Mouse (Mus musculus) liver, embryonic 14.5 days (tissue): ENCODE results near the gene Zxdc.

Experiments used
- CTCF ChIP-seq: IDR thresholded peaks from 2 replicates; pipeline ENCODE4 v1.5.1; 2016; ENCODE audit warnings: antibody characterized with exemption, low read depth, control low read depth
- EP300 ChIP-seq: IDR thresholded peaks from 2 replicates; pipeline ENCODE4 v1.6.1; 2016; ENCODE audit warnings: antibody characterized with exemption, low read depth

- TF ChIP-seq EP300, result no peak
- TF ChIP-seq CTCF, result no peak
Observed at GRCm38 (mm10) chr6:90368976-90369724, at the start of gene Zxdc.
